Mouse (Mus musculus): ENCODE results near the gene Lrp2bp.

DNA sequence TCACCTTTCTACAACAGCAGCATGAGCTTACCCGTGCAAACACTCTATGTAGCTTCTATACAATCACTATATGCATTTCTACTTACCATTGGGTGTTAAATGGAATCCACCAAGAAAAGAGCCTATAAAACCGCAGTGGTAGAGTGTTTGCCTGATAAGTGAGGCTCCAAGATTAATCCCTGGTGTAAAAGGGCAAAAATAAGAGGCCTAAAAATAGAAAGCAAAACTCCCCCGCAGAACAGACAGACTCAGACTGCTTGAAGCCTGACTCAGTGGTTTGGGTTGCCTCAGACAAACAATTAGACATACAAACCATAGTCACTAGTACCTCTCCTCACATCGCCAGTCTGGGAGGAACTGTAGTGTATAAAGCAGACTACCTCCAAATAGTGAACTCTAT, 6.5 kb downstream of the Lrp2bp start, which contains the start of gene Ankrd37:
- no peak for TF ChIP-seq CTCF (conservative IDR thresholded peaks at IDR 0.05; ENCODE audit: low read length)
- no peak for TF ChIP-seq NANOG (IDR thresholded peaks at IDR 0.05; ENCODE audit: borderline replicate concordance, low read length)
